Mouse (Mus musculus): ENCODE measurements around the gene Mettl25. TPM values are rescaled to one million over a fixed set of nuclear protein-coding genes. Genes with fewer than 3 reads are reported as not detected.

Mettl25 gene
- polyA plus RNA-seq, 1 experiment = 3.5 TPM

DNA sequence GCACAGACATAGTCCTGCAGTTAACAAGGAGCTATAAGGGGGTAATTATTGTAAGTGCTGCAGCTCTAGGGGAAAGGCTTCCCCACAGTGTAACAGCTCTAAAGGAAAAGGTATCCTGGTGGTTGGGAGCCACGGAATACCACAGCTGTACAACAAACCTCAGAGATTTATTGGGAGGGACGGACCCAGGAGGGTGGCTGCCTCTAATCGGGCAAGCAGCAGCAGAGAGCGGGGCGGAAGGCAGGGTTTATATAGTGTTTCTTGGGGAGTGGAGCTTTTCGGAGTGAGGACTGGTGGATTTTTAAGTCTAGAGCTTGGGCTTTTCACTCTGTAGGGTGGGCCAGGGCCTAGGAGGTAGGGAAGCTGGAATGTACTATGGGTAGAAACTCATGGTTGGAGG is 40.0 kb downstream of the Mettl25 start:
- H3K79me2 ChIP-seq (ENCODE audit: control insufficient read depth, insufficient read depth) = no peaks in the 10 kb centered on the region
- TF ChIP-seq TCF3 (IDR thresholded peaks at IDR 0.05; ENCODE audit: insufficient read length, low read depth) (no peak), REST (IDR thresholded peaks at IDR 0.05; ENCODE audit: insufficient read depth, insufficient read length) (no peak), POLR2AphosphoS2 (IDR thresholded peaks at IDR 0.05; ENCODE audit: insufficient read length, low read depth) (no peak), POLR2A (IDR thresholded peaks at IDR 0.05; ENCODE audit: insufficient read length, low read depth) (no peak), USF1 (IDR thresholded peaks at IDR 0.05; ENCODE audit: low read depth) (no peak), MAX (IDR thresholded peaks at IDR 0.05; ENCODE audit: low read depth) (no peak), E2F4 (IDR thresholded peaks at IDR 0.05; ENCODE audit: insufficient read depth) (no peak), MYOD1 (IDR thresholded peaks at IDR 0.05; ENCODE audit: control insufficient read depth in 1 of 3, insufficient read length in 2 of 3, low read depth in 2 of 3) (no peak), TCF12 (IDR thresholded peaks at IDR 0.05; ENCODE audit: insufficient read depth, poor library complexity, severe bottlenecking) (no peak), SRF (IDR thresholded peaks at IDR 0.05; ENCODE audit: control insufficient read depth, insufficient read length, low read depth) (no peak), MYOG (IDR thresholded peaks at IDR 0.05; ENCODE audit: control insufficient read depth in 1 of 3, insufficient read depth in 1 of 3, insufficient read length in 2 of 3, low read depth in 2 of 3) (no peak), CEBPB (IDR thresholded peaks at IDR 0.05; ENCODE audit: insufficient read depth, poor library complexity, severe bottlenecking) (no peak)
- H3K4me2 ChIP-seq (ENCODE audit: low read depth) = no peak overlapping the region
- no peaks in the 10 kb centered on the region for H3K36me3 ChIP-seq (ENCODE audit: control insufficient read depth, insufficient read depth)
- no peaks in the 10 kb centered on the region for H3K27me3 ChIP-seq (ENCODE audit: control insufficient read depth, insufficient read depth, insufficient read length)
- H3ac ChIP-seq (ENCODE audit: control insufficient read depth, insufficient read length) = no peak overlapping the region
- H3K4me3 ChIP-seq = no peak overlapping the region

DNA sequence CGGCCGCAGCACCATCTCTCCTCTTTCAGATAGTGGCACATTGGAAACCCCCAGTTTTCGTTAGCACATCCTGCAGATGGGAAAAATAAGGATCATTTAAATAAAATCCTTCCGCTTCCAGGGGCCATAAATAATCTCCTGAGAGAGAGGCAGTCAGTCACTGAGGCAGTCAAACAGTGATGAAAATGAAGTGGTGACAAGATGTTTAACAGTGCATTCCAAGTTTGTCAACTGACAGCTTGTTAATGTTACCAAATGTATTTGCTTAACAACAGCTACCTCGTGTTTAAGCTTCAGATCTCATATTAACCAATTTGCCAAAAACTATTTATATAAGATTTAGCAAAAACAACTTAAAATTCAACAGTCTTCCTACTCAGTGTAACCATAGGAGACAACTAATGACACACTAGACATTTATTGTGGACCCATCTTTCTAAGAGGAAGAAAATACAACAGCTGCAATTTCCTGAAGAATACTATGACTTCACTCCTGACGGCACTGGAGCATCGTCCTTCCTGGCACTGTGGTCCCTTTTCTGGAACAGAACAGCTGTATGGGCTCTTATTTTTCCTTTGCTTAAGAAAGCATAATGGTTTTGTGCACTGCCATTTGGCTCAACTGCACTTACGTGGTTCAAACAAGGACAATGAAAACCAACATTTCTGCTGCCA is 43.8 kb downstream of the Mettl25 start:
- no peak for TF ChIP-seq POLR2A (IDR thresholded peaks at IDR 0.05; ENCODE audit: insufficient read length, low read depth)
- TF ChIP-seq CEBPB (IDR thresholded peaks at IDR 0.05; ENCODE audit: insufficient read depth, poor library complexity, severe bottlenecking) = no peak
- Histone ChIP-seq H3K79me2 (ENCODE audit: control insufficient read depth, insufficient read depth) (no peaks in the 10 kb centered on the region), H3K4me3 (no peak overlapping the region), H3K27me3 (ENCODE audit: control insufficient read depth, insufficient read depth, insufficient read length) (no peaks in the 10 kb centered on the region), H3ac (ENCODE audit: control insufficient read depth, insufficient read length) (no peak overlapping the region), H3K4me2 (ENCODE audit: low read depth) (no peak overlapping the region), H3K36me3 (ENCODE audit: control insufficient read depth, insufficient read depth) (no peaks in the 10 kb centered on the region)

DNA sequence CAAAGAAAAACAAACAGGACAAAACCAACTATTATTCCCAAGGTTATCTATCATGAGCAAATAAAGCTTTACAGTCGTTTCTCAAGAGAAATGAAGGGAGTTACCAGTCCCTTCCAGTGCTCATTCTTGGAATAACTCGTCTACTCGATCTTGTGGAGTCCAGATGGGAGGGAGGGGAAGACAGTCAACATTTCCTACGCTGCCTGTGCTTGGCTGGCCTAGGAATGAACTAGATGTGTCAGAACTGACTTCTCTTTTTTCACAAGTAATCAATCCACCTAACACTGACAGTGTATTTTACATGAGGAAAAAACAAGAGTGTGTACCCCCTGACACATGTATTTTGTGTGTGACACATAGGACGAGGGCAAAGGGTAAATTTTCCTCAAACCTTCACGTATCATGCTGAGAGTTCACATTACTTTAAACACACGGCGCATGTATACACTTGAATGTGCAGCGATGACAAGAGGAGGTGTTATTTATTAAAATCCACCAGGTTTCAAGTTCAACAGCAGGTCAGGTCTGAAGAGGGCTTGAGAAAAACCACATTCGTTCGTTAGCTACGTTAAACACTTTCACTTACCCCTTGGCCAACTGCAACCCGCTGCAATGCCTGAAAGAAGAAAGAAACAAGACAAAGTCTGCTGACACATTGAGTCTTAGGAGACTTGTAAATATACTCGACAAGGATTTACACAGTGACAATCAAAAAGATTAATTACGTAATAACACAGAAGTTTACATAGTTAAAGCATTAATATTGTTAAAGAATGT is 47.2 kb downstream of the Mettl25 start:
- no peak overlapping the region for H3K4me2 ChIP-seq (ENCODE audit: low read depth)
- H3K4me3 ChIP-seq = no peak overlapping the region
- TF ChIP-seq POLR2AphosphoS2 (IDR thresholded peaks at IDR 0.05; ENCODE audit: insufficient read length, low read depth) = no peak
- no peak for TF ChIP-seq USF1 (IDR thresholded peaks at IDR 0.05; ENCODE audit: low read depth)
- no peak for TF ChIP-seq CEBPB (IDR thresholded peaks at IDR 0.05; ENCODE audit: insufficient read depth, poor library complexity, severe bottlenecking)
- TF ChIP-seq POLR2A (IDR thresholded peaks at IDR 0.05; ENCODE audit: insufficient read length, low read depth) = no peak
- TF ChIP-seq E2F4 (IDR thresholded peaks at IDR 0.05; ENCODE audit: insufficient read depth) = no peak
- TF ChIP-seq SRF (IDR thresholded peaks at IDR 0.05; ENCODE audit: control insufficient read depth, insufficient read length, low read depth) = no peak
- no peak for TF ChIP-seq MYOG (IDR thresholded peaks at IDR 0.05; ENCODE audit: control insufficient read depth in 1 of 3, insufficient read depth in 1 of 3, insufficient read length in 2 of 3, low read depth in 2 of 3)
- no peak for TF ChIP-seq MYOD1 (IDR thresholded peaks at IDR 0.05; ENCODE audit: control insufficient read depth in 1 of 3, insufficient read length in 2 of 3, low read depth in 2 of 3)
- TF ChIP-seq MAX (IDR thresholded peaks at IDR 0.05; ENCODE audit: low read depth) = no peak
- no peak for TF ChIP-seq TCF12 (IDR thresholded peaks at IDR 0.05; ENCODE audit: insufficient read depth, poor library complexity, severe bottlenecking)
- TF ChIP-seq REST (IDR thresholded peaks at IDR 0.05; ENCODE audit: insufficient read depth, insufficient read length) = no peak
- no peaks in the 10 kb centered on the region for H3K79me2 ChIP-seq (ENCODE audit: control insufficient read depth, insufficient read depth)
- no peaks in the 10 kb centered on the region for H3K36me3 ChIP-seq (ENCODE audit: control insufficient read depth, insufficient read depth)
- no peak overlapping the region for H3ac ChIP-seq (ENCODE audit: control insufficient read depth, insufficient read length)
- H3K27me3 ChIP-seq (ENCODE audit: control insufficient read depth, insufficient read depth, insufficient read length) = no peaks in the 10 kb centered on the region

DNA sequence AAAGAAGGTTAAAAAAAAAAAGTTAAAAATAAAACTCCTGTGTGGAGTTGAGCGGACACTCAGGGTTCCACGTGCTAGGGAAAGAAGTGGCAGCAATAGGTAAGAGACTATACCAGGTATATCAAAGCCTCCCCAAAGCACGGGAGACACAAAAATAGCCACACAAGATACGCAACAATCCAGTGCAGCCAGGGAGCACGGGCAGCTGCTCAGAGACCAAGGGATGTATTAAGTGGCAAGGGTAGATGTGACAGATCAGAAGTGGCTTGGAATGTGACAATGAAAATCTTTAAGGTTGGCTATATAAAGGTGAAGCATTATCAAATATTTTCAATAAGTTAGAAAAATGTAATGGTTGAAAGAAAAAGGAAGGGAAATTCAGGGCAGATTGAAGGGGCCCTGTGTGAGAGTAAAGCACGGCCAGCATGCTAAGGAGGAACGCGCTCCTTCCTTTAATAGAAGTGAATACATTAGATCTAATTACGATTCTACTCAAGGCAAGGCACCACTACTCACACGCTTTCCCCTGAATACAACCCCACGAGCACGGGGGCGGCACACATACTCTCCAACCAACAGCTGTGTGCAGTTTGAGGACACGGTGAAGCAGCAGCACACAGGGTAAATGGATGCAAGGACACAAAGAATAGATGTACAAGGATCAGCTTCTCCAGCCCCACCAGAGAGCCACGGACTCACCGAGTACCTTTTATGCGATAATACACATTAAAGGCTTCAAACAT is 52.3 kb downstream of the Mettl25 start:
- Histone ChIP-seq H3K36me3 (ENCODE audit: control insufficient read depth, insufficient read depth) (no peaks in the 10 kb centered on the region), H3ac (ENCODE audit: control insufficient read depth, insufficient read length) (no peak overlapping the region), H3K79me2 (ENCODE audit: control insufficient read depth, insufficient read depth) (no peaks in the 10 kb centered on the region), H3K4me2 (ENCODE audit: low read depth) (no peak overlapping the region), H3K27me3 (ENCODE audit: control insufficient read depth, insufficient read depth, insufficient read length) (no peaks in the 10 kb centered on the region), H3K4me3 (no peak overlapping the region)
- TF ChIP-seq TCF12 (IDR thresholded peaks at IDR 0.05; ENCODE audit: insufficient read depth, poor library complexity, severe bottlenecking) = no peak

DNA sequence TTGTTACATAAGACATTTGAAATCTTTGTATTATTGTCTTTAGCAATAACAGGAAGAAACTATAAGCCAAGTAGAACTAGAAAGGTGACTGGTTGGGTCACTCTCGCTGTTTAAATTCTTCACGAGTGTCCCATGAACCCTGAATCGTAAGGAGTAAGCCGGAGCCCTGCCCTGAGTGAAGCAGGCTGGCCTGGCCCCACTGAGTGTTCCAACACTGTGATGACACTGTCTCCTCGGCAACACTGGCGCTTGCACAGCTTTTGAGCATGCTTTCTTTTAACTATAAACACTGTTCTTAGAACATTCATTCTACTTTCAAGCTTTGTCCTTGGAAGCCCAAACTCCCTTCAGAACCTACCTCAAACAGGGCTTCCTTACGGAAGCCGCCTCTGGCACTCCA is 57.4 kb downstream of the Mettl25 start:
- Histone ChIP-seq H3K79me2 (ENCODE audit: control insufficient read depth, insufficient read depth) (no peaks in the 10 kb centered on the region), H3K27me3 (ENCODE audit: control insufficient read depth, insufficient read depth, insufficient read length) (no peaks in the 10 kb centered on the region), H3K4me2 (ENCODE audit: low read depth) (no peak overlapping the region), H3K36me3 (ENCODE audit: control insufficient read depth, insufficient read depth) (no peaks in the 10 kb centered on the region), H3ac (ENCODE audit: control insufficient read depth, insufficient read length) (no peak overlapping the region), H3K4me3 (no peak overlapping the region)
- TF ChIP-seq TCF12 (IDR thresholded peaks at IDR 0.05; ENCODE audit: insufficient read depth, poor library complexity, severe bottlenecking) = no peak
- no peak for TF ChIP-seq REST (IDR thresholded peaks at IDR 0.05; ENCODE audit: insufficient read depth, insufficient read length)
- no peak for TF ChIP-seq E2F4 (IDR thresholded peaks at IDR 0.05; ENCODE audit: insufficient read depth)
- no peak for TF ChIP-seq TCF3 (IDR thresholded peaks at IDR 0.05; ENCODE audit: insufficient read length, low read depth)
- TF ChIP-seq MYOG (IDR thresholded peaks at IDR 0.05; ENCODE audit: control insufficient read depth in 1 of 3, insufficient read depth in 1 of 3, insufficient read length in 2 of 3, low read depth in 2 of 3) = no peak
- no peak for TF ChIP-seq POLR2A (IDR thresholded peaks at IDR 0.05; ENCODE audit: insufficient read length, low read depth)
- TF ChIP-seq USF1 (IDR thresholded peaks at IDR 0.05; ENCODE audit: low read depth) = no peak
- no peak for TF ChIP-seq MYOD1 (IDR thresholded peaks at IDR 0.05; ENCODE audit: control insufficient read depth in 1 of 3, insufficient read length in 2 of 3, low read depth in 2 of 3)
- no peak for TF ChIP-seq CEBPB (IDR thresholded peaks at IDR 0.05; ENCODE audit: insufficient read depth, poor library complexity, severe bottlenecking)
- no peak for TF ChIP-seq POLR2AphosphoS2 (IDR thresholded peaks at IDR 0.05; ENCODE audit: insufficient read length, low read depth)
- no peak for TF ChIP-seq SRF (IDR thresholded peaks at IDR 0.05; ENCODE audit: control insufficient read depth, insufficient read length, low read depth)
- TF ChIP-seq MAX (IDR thresholded peaks at IDR 0.05; ENCODE audit: low read depth) = no peak
